Mouse (Mus musculus): ENCODE measurements around the gene Olah.

The Olah gene

GRCm38 (mm10) chr2:3348919-3349318 is 48.1 kb downstream of the Olah start:
- peak; percentile 42 for DNase-seq (ENCODE audit: low read depth)

DNA sequence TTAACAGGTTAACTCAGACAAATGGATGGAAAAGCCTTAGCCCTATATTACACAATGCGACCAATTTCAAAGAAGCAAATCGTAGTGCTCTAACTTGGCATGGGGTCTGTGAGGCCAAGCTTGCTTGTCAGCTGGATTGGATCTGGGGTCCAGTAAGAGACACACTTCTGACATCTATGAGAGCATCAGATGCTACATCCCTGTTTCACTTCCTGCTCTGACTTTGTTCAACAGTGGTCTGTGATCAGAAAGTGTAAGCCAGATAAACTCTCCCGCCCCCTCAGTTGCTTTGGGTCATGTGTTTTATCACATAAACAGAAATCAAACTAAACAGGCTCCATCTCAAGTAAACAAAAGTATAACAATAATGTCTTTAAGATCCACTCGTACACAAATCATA is 48.6 kb downstream of the Olah start:
- no peak for DNase-seq (ENCODE audit: low read depth)

- peak; percentile 72 for DNase-seq (ENCODE audit: low read depth)
These were observed 61.3 kb downstream of the Olah start, which contains the start of gene Acbd7 for GRCm38 (mm10) chr2:3335611-3336301. Gene Acbd7, plus strand, starts transcription at chr2:3336168.

DNA sequence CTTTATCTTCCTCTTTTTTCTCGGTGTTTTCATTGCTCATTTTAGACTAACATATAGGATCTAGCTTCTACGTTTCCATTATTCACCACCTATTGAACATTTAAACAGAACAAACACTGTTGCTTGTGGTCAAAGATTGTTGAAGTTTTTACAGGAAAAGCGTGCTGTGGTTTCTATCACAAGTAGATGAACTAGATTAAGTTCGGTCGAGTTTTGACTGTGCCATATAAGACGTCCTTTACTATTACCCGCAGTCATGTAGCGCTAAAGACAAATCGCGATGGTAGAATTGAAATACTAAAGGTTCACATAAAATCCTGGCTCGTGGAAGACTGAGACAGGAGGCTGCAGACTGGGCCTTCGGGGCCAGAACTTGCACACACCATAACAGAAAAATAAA is 63.2 kb downstream of the Olah start:
- peak; percentile 40 for DNase-seq (ENCODE audit: low read depth)

- peak; percentile 98 for DNase-seq (ENCODE audit: low read depth)
These were observed 64.3 kb downstream of the Olah start, which contains the start of gene Rpp38 for GRCm38 (mm10) chr2:3332484-3333242. Gene Rpp38, minus strand, starts transcription at chr2:3332643.

GRCm38 (mm10) chr2:3332056-3332455 is 65.0 kb downstream of the Olah start:
- no peak for DNase-seq (ENCODE audit: low read depth)

GRCm38 (mm10) chr2:3331071-3331703 is 65.8 kb downstream of the Olah start:
- peak; percentile 9 for DNase-seq (ENCODE audit: low read depth)

DNA sequence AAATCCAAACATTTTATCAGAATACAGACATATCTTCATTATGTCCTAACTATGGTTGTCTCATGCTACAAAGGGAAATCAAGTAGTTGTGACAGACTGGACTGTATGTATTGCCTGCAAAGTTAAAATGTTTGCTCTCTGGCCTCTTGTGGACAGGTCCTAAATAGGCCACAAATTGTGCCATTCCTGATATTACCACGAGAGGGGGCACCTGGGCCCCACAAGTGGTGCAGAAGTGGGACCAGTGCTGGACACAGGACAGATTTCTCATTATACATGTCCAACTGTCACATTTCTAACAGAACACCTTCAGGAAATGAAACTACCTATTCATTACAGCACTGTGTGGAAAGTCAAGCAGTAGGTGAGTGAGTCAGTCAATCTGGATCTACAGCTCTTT is 69.7 kb downstream of the Olah start:
- peak; percentile 29 for DNase-seq (ENCODE audit: low read depth)

GRCm38 (mm10) chr2:3326547-3326946 is 70.5 kb downstream of the Olah start:
- no peak for DNase-seq (ENCODE audit: low read depth)

DNA sequence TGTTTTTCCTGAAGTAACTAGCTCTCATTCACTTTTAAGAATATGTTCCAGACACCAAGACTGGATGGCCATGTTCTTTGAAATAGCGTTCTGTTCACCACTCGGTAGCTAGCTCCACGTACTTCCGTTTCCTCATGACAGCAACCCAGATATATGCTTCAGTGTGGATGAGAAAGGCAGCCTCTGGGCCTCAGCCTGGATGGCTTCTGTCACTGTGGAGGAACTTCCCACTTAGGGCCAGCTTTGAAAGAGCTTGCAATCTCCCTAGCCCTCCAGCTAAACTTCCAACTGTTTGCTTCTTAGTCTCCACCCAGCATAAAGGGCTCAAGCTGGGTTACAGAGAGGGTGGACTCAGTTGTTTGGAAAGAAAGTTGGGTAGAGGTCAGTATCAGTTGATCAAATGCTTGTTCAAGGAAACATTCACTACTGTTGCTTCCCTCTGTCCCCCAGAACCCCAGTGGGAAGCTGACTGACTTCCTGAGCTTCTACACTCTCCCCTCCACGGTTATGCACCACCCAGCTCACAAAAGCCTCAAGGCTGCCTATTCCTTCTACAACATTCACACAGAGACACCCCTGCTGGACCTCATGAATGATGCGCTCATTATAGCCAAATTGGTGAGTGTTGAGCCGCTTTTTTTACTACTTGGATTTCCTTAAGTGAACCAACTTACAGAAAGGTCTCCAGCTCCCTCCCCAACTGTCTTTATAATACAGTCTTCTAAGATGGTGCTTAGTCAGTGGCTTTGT is 72.5 kb downstream of the Olah start:
- no peak for DNase-seq (ENCODE audit: low read depth)

DNA sequence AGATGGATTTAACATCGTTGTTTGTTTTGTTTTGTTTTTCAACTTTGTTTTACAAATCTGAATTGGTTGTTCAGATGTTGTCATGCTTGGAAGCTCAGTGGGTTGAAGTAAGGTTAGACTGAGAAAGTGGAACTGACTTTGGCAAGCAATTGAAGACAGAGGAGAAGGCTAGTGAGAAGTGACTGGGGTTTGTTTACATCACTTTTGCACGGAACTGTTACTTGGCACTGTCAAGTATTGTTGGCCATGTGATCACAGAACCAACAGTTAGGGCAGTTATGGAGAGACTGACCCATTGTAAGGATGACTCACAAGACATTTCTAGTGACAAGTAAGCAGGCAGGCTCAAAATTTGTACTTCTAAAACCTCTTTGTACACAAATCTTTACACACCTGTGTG is 73.9 kb downstream of the Olah start:
- no peak for DNase-seq (ENCODE audit: low read depth)

- DNase-seq (ENCODE audit: low read depth): no peak
These were observed 91.5 kb downstream of the Olah start for GRCm38 (mm10) chr2:3305426-3306025.

DNA sequence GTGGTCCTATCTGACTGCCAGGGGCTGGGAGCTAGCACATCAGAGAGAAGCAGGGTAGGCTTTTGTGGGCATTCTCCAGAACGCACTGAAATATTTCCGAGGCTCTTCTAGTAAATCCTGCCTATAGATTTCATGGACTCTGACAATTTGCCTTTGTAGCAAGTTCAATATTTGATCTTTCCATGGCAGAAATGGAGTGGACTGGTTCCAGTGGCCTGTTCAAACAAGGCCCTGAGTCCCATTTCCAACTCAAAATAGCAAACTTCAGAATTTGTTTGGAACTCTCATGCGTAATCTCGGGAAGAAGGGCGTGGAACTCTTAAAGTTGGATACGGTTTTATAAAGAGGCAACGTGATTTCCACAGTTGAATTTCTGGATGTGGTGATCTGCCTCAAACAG is 101.2 kb downstream of the Olah start:
- no peak for DNase-seq (ENCODE audit: low read depth)

- no peak for DNase-seq (ENCODE audit: low read depth)
These were observed 104.8 kb downstream of the Olah start for GRCm38 (mm10) chr2:3292170-3292569.
